Mouse (Mus musculus) right cerebral cortex, postnatal 36 days (tissue): ENCODE measurements around the gene Aftph.

Source experiments
- DNase-seq, 2 experiments: peaks; one replicate each; pipeline ENCODE4 v3.0.0; 2022; ENCODE audit warnings: low spot score in 2 of 2, mixed read lengths in 1 of 2

Aftph gene

DNA sequence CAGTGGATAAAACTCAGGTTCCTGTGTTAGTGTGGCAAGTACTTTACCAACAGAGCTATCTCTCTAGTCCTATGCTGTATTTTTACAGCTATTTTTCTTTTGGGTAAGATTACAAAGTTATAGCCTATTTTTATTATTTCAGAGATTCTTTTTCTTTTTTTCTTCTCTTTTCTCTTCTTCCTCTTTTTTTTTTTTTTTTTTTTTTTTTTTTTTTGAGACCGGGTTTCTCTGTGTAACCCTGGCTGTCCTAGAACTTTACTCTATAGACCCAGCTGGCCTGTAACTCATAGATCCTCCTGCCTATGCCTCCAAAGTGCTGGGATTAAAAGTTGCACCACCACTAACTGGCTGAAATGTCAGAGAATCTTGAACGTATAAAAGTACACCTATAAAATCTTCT lies 13.3 kb downstream of the Aftph start:
- DNase-seq = no peak

DNA sequence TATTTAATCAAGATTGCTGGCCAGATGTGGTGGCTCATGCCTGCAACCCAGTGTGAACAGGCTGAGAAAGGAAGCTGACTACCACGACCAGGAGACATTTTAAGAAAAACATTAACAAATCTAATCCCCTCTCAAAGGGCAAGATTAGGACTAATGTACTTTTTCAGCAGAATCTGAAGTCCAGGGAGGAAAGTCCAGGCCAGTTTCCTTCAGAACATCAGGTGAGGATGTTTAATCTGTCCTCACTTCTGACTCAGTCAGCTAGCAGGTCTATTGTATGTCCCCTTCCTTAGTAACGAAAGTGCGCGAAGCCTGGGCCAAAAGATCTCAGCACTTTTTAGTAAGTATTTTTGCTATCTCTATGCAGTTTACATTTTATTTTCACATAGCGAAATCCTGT lies 17.8 kb downstream of the Aftph start:
- no peak for DNase-seq

DNA sequence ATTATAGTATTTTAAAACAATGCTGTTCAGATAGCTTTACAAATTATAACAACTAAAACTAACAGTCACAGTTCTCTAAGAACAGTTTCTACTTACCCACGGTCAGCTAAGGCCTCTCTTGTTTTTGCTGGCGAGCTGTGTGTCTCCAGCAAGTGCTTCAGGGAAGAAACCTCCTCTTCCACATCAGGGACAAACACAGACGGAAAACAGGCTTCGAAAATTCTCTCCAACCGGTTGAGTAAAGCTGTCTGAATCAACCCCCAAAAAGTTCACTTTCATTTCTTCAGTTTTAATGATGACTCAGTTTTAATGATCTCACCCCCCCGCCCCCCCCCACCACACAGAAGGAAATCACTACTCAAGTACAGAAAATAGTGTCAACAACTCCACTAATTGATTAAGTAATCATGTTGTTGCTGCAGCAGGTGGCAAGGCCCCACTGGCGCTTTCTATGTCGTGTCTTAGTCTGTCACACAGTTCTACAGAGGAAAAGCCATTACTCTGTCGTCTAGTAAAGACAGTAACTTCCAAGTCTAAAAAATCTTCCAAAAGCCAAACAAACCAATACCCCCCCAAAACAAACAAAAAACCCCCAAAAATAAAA lies 29.2 kb downstream of the Aftph start:
- no peak for DNase-seq

DNA sequence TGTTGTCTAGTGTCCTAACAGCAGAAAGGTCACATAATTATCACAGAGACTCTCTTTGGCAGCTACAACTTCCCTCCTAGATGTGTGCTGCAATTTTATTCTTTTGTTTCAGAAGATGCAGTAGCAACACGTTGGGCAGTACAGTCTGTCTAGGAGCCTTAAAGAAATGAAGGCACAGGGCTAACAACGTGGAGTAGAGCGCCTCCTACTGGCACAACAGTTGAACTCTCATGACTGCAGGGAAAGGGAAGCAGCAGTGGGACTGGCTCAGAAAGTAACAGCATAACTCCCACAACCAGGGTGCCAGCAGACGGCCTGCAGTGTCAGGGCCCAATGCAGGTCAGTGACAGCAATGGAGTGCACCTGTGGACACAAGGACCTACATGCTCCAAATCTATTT lies 50.4 kb downstream of the Aftph start:
- peak; percentile 27 to 35 for DNase-seq

DNA sequence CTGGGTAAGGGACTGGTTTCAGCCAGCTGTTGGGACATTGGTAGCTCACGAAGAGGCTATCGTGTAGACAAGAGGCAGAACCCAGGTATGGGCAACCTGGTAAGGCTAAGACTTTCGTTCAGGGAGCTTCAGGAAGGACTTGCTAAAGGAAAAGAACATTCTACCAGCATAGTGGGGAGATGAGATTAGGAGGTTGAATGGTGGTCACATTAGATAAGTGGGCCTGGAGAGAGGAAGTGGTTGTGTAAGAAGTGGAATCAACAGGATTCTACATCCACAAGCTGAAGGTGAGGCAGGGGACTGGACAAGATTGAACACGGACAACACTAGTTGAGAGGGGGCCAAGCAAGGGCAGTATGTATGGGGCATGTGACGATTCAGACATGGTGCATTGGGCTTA lies 59.7 kb downstream of the Aftph start:
- DNase-seq = no peak

DNA sequence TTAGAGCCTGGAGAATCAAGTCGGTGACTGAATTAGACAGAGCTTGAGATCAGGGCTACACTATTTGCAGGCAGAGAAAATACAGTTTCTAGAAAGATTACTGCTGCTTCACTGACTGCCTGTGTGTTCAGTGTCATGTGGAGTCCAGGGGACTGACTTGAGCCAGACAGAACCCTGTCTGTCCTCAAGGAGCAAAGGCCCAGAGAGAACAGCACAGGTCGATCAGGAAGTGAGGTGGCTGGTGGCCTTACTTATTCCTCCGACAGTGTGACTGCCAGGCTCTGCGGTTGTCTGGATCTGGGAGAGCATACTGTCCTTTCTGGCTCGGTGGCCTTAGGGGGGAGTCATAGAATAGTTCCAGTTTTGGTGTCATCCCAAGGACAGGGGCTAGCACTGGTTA lies 60.6 kb downstream of the Aftph start:
- DNase-seq = no peak

DNA sequence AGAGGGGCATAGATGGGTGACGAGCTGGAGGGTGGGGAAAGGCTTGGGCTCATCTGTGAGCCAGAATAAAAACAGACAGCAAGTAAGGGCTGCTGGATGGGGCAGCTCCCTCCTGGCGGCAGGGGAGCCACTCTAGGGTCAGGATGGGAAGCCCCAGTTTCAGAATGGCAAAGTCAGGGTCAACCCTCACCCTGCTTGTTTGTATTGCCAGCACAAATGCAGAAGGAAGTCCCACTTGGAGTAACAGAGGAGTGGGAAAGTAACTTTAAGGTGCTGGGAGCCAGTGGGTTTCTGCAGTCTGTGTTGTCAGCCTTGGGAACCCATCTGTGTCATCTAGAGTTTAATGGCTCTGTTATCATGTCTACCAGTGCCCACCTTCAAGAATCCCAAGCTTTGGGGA lies 62.0 kb downstream of the Aftph start:
- DNase-seq = no peak

DNA sequence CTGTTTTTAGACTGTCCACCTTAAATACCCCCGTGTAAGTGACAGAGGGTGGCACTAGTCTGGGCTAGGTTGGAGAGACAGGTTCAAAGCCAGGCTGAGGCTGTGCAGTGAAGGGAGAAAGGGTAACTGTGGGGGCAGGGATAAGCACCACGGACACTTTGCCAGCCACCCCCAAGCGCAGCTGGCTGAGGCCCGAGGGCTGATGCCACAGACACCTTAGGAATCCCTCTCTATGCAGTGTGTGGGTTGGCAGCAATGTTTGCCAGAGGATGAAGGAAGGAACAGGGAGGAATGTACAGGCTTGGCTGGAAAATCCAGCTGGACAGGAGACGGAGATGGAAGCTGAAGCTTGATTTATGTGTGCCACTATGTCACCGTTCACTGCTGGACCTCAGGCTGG lies 68.9 kb downstream of the Aftph start:
- DNase-seq = no peak

DNA sequence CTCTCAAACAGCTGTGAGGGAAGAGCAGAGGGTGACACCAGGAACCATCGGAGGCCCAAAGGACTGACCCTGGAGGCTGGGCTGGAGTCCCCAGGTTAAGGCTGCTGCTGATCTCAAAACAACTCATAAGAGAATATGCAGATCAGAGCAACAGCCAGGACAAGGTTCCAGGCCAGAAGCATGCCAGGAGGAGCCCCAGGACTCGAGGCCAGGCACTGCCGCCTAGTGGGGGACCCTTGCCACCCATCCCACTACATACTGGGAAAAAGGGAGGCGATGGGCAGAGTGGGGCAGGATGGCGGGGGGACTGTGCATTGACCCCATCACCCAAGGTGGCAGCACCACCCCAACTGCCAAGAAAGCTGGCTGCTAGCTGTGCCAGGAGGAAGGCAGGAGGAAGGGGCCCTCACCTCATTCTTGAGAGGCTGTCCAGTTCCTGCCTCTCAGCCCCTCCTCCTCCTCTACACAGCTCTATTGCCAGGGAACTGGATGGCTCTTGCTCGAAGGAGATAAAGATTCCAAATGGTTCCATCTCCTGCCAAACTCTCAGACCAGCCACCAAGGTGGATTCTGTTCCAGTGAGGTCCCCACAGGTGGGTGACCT lies 69.5 kb downstream of the Aftph start:
- no peak for DNase-seq

DNA sequence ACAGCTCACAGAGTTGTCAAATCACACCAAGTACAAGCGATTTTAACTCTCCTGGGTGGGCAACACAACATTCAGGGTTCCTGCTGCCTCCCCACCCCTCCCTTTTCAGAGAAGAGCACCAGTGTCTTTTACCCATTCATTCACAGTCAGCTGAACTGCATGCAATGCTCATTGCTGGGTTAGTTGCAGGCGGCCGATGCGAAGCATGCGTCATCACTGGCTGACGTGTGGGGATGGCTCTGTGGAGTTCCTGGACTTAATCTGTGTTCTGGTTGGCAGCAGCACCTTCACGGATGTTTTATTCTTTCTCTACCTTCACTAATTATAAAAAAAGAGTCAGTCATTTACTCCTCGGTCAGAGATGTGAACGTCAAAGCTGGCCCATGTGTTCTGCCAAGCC lies 76.5 kb downstream of the Aftph start:
- no peak for DNase-seq

DNA sequence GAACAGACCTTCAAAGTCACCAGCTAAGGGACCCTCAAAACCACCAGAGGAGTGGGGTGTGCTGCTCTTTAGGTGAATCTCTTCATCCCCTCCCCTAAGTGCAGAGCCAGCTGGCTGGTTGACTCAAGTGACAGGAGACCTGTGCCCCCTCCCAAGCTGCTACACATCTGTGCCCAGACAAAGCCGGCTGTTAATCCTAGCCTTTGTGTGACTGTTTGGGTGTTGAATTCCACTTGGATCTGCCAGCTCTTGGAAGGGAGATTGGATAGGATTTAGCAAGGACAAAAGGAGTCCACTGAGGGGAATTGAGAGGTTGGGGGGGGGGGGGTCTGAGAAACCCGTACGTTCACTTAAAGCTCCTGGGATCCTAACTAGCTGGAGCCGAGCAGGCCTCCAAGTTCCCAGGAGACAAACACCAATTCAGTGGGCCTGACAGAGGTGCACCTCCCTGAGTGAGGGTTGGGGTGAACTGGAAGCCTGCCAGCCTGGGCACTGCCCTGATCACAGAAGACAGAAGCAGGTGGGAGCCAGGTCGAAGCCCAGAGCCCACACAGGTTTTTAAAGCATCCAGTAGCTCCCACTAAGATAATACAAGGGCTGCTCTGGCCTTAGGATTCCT lies 77.7 kb downstream of the Aftph start:
- DNase-seq = no peak

DNA sequence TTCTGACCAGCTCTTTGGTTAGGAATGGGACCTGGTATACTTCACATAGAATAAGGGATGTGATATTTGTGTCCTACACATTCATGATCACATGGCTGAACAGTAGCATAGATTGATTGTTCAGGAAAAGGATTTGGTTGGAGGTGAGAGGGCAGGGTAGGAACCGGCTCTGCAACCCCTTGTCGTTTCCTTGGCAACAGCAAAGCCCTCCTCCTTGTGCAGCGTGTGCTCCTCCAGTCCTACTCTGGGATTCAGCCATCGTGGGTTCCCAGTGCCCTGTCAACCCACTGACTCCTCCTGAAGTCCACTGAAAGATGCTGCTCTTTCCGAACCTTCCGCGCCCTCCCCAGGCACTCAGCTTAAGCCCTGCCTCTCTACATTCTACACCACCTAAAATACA lies 78.6 kb downstream of the Aftph start:
- no peak for DNase-seq

DNA sequence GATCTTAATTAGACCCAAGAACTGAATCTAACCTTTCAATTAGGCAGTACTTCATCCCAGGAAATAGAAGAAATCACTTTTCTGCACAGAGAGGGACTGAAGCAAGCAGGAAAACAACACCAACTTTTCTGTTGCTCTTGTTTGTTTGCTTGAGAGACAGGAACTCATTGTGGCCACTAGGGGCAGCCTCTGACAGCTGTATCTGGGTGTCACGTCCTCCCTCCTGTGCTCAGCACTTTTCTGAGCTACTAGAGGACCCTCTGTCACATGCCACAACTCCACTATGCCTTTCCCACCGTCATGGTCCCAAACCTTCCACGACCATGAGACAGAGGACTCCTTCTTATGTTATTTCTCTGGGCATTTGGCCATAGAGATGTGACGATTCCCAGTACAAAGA lies 79.7 kb downstream of the Aftph start:
- no peak for DNase-seq

DNA sequence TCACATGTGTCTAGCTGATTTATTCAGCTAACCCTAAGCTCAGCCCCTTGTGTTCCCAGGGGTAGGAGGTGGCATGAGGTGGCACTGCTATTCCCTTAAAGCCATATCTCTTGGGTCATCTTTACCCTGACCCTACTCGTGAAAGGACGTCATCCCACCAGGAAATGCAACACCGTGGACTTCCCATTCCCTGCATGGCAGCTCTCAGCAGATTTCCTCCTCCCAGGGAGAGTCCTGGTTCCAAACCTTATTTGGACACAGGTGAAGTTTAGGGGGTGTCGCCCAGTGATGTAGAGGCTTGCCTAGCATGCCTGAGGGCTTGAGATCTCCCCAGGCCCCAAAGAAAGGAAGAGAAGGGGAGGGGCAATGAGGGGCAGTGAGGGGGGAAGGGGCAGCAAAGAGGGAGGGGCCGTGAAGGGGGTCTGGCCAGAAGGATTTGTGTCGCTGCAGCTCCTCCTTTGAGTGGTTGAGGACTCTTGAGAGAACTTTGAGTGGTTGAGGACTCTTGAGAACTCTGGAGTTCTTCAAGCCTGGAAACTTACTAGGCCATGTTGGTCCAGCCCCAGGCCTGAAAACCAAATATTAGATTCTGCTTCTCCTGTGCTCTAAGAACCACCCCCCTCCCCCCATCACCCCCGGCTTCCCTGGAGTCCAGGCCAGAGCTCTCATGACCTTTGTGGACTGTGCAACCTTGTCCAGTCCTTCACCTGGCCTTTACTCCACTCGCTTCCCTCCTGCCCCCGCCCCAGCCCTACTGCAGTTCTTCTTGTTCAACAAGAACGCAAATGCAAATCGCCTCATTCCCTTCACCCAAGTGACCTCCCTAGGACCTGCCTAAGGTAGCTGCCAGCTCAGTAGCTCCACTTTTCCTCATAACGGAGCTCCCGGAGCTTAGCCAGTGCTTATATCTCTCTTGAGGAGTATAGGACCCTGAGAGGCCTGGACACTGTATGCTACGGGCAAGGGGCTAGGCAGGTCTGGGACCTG lies 81.0 kb downstream of the Aftph start:
- no peak for DNase-seq

DNA sequence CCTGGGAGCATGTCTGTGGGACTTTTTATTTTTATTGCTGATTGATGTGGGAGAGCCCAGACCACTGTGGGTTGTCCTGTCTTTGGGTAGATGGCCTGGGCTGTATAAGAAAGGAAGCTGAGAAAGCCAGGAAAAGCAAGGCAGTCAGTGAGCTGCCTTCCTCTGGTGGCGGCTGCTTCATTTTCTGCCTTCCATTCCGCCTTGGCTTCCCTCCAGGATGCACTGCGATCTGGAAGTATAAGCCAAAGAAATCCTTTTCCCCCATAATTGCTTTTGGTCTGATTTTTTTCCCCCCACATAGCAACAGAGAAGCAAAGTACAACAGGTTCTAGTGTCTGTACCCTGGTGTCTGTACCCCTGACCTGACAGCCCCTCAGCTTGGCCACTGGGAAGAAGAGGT lies 82.3 kb downstream of the Aftph start:
- DNase-seq = no peak

DNA sequence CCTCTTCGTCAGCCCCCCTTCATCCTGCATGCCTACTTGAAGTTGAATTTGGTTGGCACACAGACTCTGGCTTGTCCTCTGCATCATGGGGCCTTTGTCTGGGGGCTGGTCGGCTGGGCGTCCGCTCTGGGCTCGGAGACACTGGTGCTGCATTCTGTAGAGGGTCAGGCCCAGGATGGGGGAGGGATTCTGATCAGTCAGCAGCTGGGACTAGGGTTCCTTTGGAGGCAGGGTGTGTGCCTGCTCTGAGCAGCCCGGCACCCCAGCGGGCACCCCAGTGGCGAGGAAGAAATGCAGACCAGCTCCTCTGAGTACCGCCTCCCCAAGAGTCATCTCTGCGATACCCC lies 84.7 kb downstream of the Aftph start:
- no peak for DNase-seq

DNA sequence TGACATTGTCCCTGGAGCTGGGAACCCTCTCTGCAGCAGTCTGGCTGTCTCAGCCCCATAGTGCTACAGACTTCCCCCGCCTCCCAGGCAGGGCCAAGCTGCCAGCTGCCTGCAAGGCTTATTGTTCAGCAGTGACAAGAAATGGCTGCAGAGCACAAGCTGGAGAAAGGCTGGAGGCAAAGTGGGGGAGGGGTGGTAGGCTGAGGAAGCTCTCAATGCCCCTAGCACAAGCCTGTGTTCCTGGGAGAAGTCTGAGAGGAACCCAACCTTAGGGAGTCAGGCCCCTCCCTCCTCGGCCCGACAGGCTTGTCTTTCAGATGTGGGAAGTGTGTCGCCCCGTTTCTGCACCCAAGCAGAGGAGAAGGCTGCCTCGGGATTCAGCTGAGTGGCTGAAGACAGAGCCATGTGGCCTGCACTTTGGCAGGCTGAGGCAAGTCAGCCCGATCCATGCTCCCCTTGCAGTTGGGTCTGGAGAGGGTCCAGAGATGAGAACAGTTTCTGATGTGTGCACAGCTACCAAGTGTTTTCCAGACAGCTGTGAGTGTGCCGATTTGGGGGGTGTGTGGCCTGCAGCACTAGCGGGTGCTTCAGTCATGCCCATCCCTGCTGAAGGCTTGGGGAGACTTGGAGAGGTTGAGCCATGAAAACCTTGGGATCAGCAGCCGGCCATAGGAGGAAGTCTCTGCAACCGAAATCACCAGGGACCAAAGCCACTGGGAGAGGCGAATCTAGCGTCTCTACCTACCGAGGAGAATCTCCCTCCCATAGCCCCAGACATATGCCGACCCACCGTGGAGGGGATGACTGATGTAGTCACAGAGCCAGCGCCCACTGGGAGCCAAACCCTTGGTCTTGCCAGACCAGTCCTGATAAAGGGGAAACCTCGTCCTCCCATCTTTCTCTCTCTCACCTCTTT lies 85.3 kb downstream of the Aftph start:
- peak; percentile 47 to 59 for DNase-seq

DNA sequence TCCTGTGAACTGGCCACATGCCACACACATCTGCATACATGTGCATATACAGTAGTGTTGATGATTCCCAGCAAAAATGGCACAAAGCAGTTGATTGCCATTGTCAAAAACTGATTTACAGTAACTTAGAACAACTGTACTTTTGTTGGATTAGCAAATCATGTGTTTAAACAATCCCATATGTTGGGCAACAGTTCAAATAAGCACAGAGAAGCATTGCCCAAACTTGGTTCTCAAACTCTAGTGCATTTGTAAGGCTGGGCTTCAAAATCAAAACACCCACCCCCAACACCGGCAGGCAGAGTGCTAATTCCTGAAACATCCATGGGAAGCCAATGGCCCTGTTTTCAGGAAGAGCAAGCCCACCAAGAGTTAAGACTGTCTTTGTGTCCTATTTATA lies 90.2 kb downstream of the Aftph start:
- DNase-seq = no peak

DNA sequence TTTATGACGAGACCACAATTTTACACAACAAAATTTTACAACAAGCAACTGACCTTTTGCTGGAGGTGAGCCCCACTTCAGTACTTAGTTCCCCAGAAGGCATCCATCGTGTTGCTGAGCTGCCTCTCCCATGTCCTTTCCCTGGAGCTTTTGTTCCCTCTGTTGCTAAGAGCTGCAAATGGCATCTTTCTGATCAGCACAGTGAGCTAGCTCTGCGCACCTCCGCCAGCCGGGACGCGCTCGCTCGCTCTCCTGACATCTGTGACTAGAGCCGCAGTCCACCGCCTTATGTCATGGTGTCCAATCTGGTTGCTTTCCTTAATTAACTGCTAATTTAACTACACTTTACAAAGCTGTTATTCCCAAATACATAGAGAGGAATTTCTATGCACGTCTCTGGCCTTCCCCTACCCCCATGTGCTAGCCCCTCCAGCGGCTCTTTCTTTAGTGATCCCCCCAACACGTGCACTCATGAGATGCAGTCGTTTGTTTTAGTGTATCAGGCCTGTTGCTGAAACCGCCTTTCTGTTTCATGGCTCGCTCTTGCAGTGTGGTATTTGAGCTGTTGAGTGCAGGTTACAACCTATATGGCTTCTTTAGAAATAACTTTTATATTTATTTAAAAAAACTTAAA lies 91.3 kb downstream of the Aftph start:
- DNase-seq = no peak

DNA sequence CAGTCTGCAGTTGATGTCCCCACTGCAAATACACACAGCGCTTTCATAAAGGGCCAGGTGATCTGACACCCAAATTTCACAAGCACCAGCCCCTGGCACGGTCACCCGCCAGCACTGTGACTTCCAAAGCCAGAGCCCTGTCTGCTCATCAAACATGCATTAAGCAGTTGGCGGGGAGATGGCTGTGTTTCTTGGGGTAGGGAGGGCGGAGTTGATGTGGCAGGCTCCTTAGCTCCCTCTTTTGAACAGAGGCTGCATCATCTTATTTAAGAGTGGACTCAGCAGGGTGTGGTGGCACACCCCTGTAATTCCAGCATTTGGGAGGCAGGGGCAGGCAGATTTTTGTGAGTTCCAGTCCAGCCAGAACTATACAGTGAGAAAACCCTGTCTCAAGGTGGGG lies 91.9 kb downstream of the Aftph start:
- no peak for DNase-seq
